Mouse (Mus musculus) kidney, embryonic 16.5 days (tissue): ENCODE results near the gene D16Ertd472e. TPM values are rescaled to one million over a fixed set of nuclear protein-coding genes. Genes with fewer than 3 reads are reported as not detected.

Experiments
- ATAC-seq: fragments of 200-750 bp; cut with Nextera tagmentation; 2 replicates; pipeline ENCODE4 v1.8.0; 2017; ENCODE audit warnings: moderate TSS enrichment; ENCODE audit not compliant: low FRiP score, low TSS enrichment
- H3K27ac ChIP-seq: fragments of 300-500 bp; sonication (generic); 2 replicates; pipeline ENCODE4 v1.5.1; 2014; ENCODE audit warnings: low read length
- H3K27me3 ChIP-seq: fragments of 300-500 bp; sonication (generic); 2 replicates; pipeline ENCODE4 v1.6.1; 2014; ENCODE audit warnings: low read length, control low read depth, mixed read lengths; ENCODE audit not compliant: insufficient read depth
- H3K36me3 ChIP-seq: fragments of 300-500 bp; sonication (generic); 2 replicates; pipeline ENCODE4 v1.6.1; 2014; ENCODE audit warnings: low read length, control low read depth, mixed read lengths; ENCODE audit not compliant: insufficient read depth
- H3K4me1 ChIP-seq: fragments of 300-500 bp; sonication (generic); 2 replicates; pipeline ENCODE4 v1.6.1; 2014; ENCODE audit warnings: low read length, control low read depth, mixed read lengths; ENCODE audit not compliant: insufficient read depth
- H3K4me2 ChIP-seq: fragments of 300-500 bp; sonication (generic); replicated peaks from 2 replicates; pipeline ENCODE4 v1.6.1; 2014; ENCODE audit warnings: low read depth, low read length
- H3K4me3 ChIP-seq: fragments of 300-500 bp; sonication (generic); 2 replicates; pipeline ENCODE4 v1.5.1; 2014; ENCODE audit warnings: mild to moderate bottlenecking, low read length
- H3K9ac ChIP-seq: fragments of 300-500 bp; sonication (generic); replicated peaks from 2 replicates; pipeline ENCODE4 v1.6.1; 2014; ENCODE audit warnings: low read length
- H3K9me3 ChIP-seq: fragments of 300-500 bp; sonication (generic); 2 replicates; pipeline ENCODE4 v1.6.1; 2016; ENCODE audit warnings: low read length, control low read depth
- WGBS: fragments of 180-500 bp; shearing (Covaris S2); extraction: QIAGEN DNeasy Blood & Tissue Kit; methylation state at CpG from one replicate; pipeline ENCODE4 v1.1.7; 2014; 5-methylcytosine and 5-hydroxymethylcytosine counted together
- polyA plus RNA-seq: library from polyadenylated mRNA; unstranded; fragments of >200 nt; fragmentation: Nextera tagmentation; extraction: Ambion mirVana; gene quantifications from 2 replicates; pipeline ENCODE4 v1.2.1, GENCODE M21; 2015

D16Ertd472e gene
- polyA plus RNA-seq, 1 experiment from 2014 or later: 11.9 TPM

DNA sequence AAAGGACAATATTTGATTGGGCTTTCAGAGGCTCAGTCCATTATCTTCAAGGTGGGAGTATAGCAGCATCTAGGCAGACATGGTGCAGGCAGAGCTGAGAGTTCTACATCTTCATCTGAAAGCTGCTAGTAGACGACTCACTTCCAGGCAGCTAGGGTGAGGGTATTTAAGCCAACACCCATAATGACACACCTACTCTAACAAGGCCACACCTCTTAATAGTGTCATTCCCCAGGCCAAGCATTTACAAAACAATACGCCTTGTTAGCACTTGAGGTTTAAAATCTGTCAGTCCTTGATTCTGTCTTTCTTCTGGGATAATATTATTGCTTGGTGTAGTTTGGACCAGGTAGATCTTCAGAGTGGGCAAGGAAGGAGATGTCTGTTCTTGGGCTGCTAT is 12.3 kb upstream of the D16Ertd472e start:
- no peak overlapping the region for H3K9ac ChIP-seq
- 69% methylated on average over 2 of the region's 2 CpGs for WGBS
- no peaks in the 10 kb centered on the region for H3K27me3 ChIP-seq
- ATAC-seq: no peak
- no peak overlapping the region for H3K27ac ChIP-seq
- no peaks in the 10 kb centered on the region for H3K36me3 ChIP-seq
- no peaks in the 10 kb centered on the region for H3K4me1 ChIP-seq
- no peak overlapping the region for H3K4me2 ChIP-seq
- H3K4me3 ChIP-seq: no peak overlapping the region
- no peaks in the 10 kb centered on the region for H3K9me3 ChIP-seq

DNA sequence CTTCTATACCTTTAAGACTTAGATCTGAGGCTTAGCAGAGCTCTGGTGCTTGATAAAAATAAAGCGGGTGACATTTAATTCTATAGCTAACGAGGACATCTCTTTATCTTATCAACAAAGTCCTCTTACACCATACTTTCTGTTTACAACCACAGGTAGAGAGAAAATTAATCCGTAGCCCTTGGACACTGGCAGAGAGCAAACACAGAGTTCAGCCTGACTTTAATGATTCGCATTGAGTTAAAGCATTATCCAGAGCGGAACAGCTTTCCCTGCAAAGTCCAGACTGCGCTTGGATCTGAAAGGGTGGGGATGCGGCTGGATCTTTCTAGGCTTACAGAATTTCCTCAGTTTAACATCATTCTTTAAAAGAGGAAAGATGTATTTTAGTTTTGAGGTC is 10.1 kb upstream of the D16Ertd472e start:
- no peak for ATAC-seq

DNA sequence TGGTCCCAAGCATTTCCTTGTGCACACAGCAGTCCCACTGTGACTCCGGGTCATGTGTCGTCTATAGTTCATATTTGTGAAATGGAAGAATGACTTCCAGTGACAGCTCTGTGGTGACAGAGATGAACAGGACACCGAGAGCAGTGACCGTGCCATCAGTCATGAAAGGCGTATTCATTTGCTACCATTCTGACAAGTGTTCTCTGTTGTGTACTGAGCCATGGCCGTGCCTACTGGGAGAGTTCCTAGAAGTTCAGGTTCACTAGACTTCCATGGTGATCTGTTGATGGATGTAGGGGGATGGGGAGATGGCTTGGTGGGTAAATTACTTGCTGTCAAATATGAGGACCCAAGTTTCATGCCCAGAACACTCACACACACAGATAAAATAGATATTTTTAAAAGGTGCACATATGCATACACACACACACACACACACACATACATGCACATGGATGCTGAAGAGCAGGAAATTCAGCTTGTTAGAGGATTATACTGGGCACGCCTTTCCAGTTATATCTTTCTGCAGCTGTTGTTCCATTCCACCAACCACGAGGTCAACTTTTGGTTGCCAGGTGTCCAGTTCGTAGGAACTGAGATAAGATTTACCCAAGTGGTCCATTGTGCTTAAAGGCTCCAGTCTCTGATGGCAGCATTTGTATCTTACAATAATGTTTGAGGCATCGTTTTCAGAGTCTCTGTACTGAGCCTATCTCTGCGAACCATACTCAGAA is 9.3 kb upstream of the D16Ertd472e start:
- ATAC-seq: peak; percentile 79; the same call in 1 of the 2 replicates
- H3K36me3 ChIP-seq: no peaks in the 10 kb centered on the region
- 61% methylated on average over 11 of the region's 11 CpGs for WGBS
- H3K27ac ChIP-seq: no peak overlapping the region
- no peak overlapping the region for H3K4me3 ChIP-seq
- no peak overlapping the region for H3K9ac ChIP-seq
- H3K4me2 ChIP-seq: no peak overlapping the region
- H3K4me1 ChIP-seq: no peaks in the 10 kb centered on the region
- H3K9me3 ChIP-seq: no peaks in the 10 kb centered on the region
- H3K27me3 ChIP-seq: no peaks in the 10 kb centered on the region

More for the DNA sequence above, 10.1 kb upstream of the D16Ertd472e start:
- Histone ChIP-seq H3K4me3 (no peak overlapping the region), H3K27me3 (no peaks in the 10 kb centered on the region), H3K4me1 (no peaks in the 10 kb centered on the region), H3K9me3 (no peaks in the 10 kb centered on the region), H3K27ac (no peak overlapping the region), H3K9ac (no peak overlapping the region), H3K4me2 (no peak overlapping the region), H3K36me3 (no peaks in the 10 kb centered on the region)
- WGBS: 81% methylated on average over 7 of the region's 7 CpGs

DNA sequence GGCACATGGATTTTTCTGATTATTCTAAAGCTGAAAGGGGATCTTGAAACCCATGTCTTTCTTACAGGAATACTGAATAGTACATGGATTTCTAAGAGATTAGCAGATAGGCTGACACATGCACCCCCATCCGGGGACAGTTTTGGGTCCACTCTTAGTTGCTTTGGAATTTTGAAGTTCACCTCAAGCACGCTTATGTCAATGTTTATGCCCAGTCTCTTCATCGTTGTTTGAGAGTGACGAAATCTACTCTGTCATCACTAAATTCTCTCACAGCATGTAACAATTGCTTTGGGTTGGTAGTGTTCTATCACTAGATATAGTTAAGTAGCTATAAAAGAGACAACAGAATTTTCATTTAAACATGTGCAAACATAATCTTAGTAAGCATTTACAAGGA is 8.7 kb upstream of the D16Ertd472e start:
- H3K4me1 ChIP-seq: no peaks in the 10 kb centered on the region
- H3K9ac ChIP-seq: no peak overlapping the region
- no peak overlapping the region for H3K4me2 ChIP-seq
- H3K27me3 ChIP-seq: no peaks in the 10 kb centered on the region
- H3K9me3 ChIP-seq: 0 out of 2 replicates have a peak, but pooled peaks cover 4% of the 10 kb centered on the region
- WGBS: 76% methylated on average over 4 of the region's 4 CpGs
- no peak overlapping the region for H3K4me3 ChIP-seq
- H3K27ac ChIP-seq: no peak overlapping the region
- ATAC-seq: no peak
- no peaks in the 10 kb centered on the region for H3K36me3 ChIP-seq

DNA sequence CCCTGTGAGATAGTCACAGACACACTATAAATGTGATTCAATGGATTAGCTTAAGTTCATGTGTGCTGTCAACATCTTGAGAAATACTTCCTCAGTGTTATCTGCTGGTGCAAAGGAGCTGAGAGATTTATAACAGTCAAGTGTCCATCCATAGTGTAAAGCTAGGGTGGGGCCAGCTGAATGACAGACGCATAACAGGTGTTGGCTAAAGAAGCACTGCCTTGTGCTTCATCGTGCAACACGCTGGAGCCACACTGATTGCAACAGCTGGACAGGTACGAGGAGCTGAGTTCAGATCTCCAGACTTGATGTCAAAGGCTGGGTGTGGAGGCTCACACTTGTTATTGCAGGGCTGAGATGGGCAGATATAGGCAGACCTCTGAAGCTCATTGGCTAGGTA is 7.5 kb upstream of the D16Ertd472e start:
- H3K4me1 ChIP-seq: no peaks in the 10 kb centered on the region
- WGBS: 79% methylated on average over 4 of the region's 4 CpGs

DNA sequence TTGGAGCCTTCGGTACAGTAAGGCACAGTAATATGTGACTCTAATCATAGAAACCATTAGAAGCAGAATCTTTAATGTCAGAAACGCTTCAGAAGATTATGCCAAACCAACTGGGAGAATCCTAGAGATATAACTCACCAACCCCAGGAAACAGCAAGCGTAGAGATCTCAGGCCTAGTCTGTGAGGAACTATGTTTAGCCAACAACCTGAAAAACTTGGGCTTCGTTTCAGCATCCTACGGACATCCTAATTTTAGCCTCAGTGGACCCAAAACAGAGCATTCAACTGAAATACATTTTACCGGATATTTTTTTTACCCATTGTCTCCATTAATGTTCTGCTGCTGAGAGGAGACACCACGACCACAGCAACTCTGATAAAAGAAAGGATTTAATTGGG is 3.9 kb upstream of the D16Ertd472e start:
- no peak overlapping the region for H3K4me2 ChIP-seq
- H3K9me3 ChIP-seq: 0 out of 2 replicates have a peak, but pooled peaks cover 4% of the 10 kb centered on the region
- no peak overlapping the region for H3K9ac ChIP-seq
- no peak overlapping the region for H3K27ac ChIP-seq
- ATAC-seq: no peak
- H3K36me3 ChIP-seq: no peaks in the 10 kb centered on the region
- no peaks in the 10 kb centered on the region for H3K27me3 ChIP-seq
- H3K4me1 ChIP-seq: no peaks in the 10 kb centered on the region
- no peak overlapping the region for H3K4me3 ChIP-seq
- 96% methylated on average over 7 of the region's 7 CpGs for WGBS

More for the DNA sequence above, 7.5 kb upstream of the D16Ertd472e start:
- H3K4me3 ChIP-seq: no peak overlapping the region
- H3K4me2 ChIP-seq: no peak overlapping the region
- 0 out of 2 replicates have a peak, but pooled peaks cover 4% of the 10 kb centered on the region for H3K9me3 ChIP-seq
- ATAC-seq: no peak
- H3K27ac ChIP-seq: no peak overlapping the region
- no peaks in the 10 kb centered on the region for H3K36me3 ChIP-seq
- H3K9ac ChIP-seq: no peak overlapping the region
- no peaks in the 10 kb centered on the region for H3K27me3 ChIP-seq

DNA sequence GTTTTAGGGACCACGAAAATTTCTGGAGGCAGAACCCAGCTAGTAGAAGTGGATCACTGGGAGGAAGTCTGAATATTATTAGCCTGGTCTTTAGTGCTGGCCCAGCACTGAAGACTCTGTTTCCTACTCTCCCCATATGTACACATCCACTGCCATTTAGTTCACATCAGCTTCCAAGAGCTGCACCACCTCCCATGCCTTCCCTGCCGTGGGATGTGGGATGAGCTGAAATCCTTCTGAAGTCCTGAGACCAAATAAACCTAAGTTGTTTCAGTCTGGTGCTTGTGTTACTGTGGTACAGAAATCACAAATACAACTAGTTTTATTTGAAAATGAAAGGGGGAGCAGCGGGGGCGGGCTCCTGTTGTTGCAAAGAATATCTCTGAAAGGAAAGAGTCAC is 2.9 kb upstream of the D16Ertd472e start:
- Histone ChIP-seq H3K36me3 (no peaks in the 10 kb centered on the region), H3K4me2 (no peak overlapping the region), H3K9me3 (0 out of 2 replicates have a peak, but pooled peaks cover 4% of the 10 kb centered on the region), H3K4me1 (peaks cover 3% of the 10 kb centered on the region), H3K27ac (no peak overlapping the region), H3K9ac (no peak overlapping the region), H3K4me3 (no peak overlapping the region), H3K27me3 (no peaks in the 10 kb centered on the region)
- 83% methylated on average over 4 of the region's 4 CpGs for WGBS
- no peak for ATAC-seq

DNA sequence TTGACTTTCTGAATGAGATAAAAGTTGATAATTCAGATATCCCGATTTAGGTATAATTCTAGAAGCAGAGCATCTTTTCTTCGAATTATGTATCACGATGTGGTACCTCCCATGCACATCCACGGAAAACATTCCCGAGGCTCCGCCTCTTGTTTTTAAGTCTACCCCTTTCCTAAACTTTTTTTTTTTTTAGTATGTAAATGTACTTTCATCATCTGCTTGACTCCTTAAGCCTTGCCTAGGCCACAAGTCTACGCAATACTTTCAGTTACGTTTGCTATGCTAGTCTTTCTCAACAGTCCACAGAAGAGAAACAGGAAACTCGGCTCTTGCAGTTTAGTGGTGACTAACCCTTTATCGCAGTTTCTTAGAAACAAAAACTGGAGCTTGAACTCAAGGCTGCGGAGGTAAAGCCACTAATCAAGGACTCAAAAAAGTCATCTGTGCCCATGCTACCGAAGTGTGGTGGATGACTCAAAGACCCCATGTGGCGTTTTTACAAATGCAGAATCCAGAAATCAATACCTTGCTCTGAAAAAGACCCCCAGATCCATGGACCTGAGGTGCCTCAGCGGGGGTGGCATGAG is 670 bp upstream of the D16Ertd472e start:
- Histone ChIP-seq H3K9me3 (0 out of 2 replicates have a peak, but pooled peaks cover 4% of the 10 kb centered on the region), H3K9ac (peak overlapping the region; percentile 86), H3K27ac (peak overlapping the region; percentile 89), H3K36me3 (no peaks in the 10 kb centered on the region), H3K4me3 (peak overlapping the region; percentile 64), H3K4me2 (peak overlapping the region; percentile 58), H3K27me3 (no peaks in the 10 kb centered on the region), H3K4me1 (peaks cover 8% of the 10 kb centered on the region)
- 24% methylated on average over 14 of the region's 14 CpGs for WGBS
- ATAC-seq: no peak; the same call in 1 of the 2 replicates

DNA sequence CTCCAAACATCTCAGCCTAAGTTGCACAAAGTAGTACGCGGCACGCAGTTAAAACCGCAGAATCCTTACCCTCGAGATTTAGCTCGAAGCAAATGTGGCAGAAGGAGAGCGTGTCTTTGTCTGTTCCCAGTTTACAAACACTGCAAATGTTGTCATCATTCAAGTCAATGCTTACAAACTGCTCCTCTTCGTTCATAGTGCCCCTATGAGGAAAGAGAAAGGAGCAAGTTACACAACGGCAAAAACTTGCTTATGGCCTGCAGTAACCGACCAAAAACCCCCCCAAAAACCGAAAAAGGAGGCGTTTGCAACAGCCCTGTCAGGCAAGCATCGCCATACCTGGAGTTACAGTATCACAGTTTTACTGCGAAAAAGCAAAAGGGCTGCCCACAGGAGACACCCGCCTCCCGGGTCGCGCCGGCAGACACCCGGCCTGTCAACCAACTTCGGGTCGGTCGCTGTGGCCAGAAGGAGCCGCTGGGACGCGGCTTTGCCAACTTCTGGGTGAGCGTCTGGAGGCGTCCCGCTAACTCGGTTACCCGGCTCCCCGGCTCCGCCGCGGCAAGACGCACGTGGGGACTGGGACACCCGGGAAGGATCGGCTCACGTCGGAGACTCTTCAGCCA is 543 bp downstream of the D16Ertd472e start:
- 0 out of 2 replicates have a peak, but pooled peaks cover 4% of the 10 kb centered on the region for H3K9me3 ChIP-seq
- H3K4me3 ChIP-seq: peak overlapping the region; percentile 64
- WGBS: 0% methylated on average over 41 of the region's 41 CpGs
- no peaks in the 10 kb centered on the region for H3K27me3 ChIP-seq
- peak overlapping the region; percentile 89 for H3K27ac ChIP-seq
- peak overlapping the region; percentile 86 for H3K9ac ChIP-seq
- no peaks in the 10 kb centered on the region for H3K36me3 ChIP-seq
- H3K4me2 ChIP-seq: peak overlapping the region; percentile 58
- peaks cover 8% of the 10 kb centered on the region for H3K4me1 ChIP-seq
- peak; percentile 81 for ATAC-seq
